Mouse (Mus musculus) cerebellum, adult 2 months (tissue): Measurements from ENCODE around the gene Whrn. TPM values are rescaled to one million over a fixed set of nuclear protein-coding genes. Genes with fewer than 3 reads are reported as not detected.
A peak's percentile ranks its signal among the peaks of the same experiment; 100 is the strongest.

ENCODE experiments used
- DNase-seq, 2 experiments: peaks; one replicate each; pipeline ENCODE4 v3.0.0; 2021
- H3K27ac ChIP-seq: fragments of 200-500 bp; 2 replicates; pipeline ENCODE4 v1.5.1; 2012; ENCODE audit warnings: low read length, control low read depth, inconsistent platforms; ENCODE audit not compliant: insufficient read depth
- H3K27me3 ChIP-seq: fragments of 200-500 bp; 2 replicates; pipeline ENCODE4 v1.6.1; 2012; ENCODE audit warnings: inconsistent platforms, mild to moderate bottlenecking, low read length, moderate library complexity; ENCODE audit not compliant: control insufficient read depth, insufficient read depth
- H3K4me1 ChIP-seq: fragments of 200-500 bp; 2 replicates; pipeline ENCODE4 v1.6.1; 2011; ENCODE audit warnings: low read length; ENCODE audit not compliant: control insufficient read depth, insufficient read depth
- H3K4me3 ChIP-seq: fragments of 200-500 bp; replicated peaks from 2 replicates; pipeline ENCODE3; 2011; ENCODE audit warnings: mild to moderate bottlenecking, low read depth, low read length, control low read depth; ENCODE audit not compliant: insufficient read depth
- CTCF ChIP-seq: fragments of 200-500 bp; IDR thresholded peaks from 2 replicates; pipeline ENCODE4 v1.5.1; 2011; ENCODE audit warnings: low read depth, mild to moderate bottlenecking, control low read depth, low read length, moderate library complexity, borderline replicate concordance; ENCODE audit not compliant: insufficient read depth
- POLR2A ChIP-seq: fragments of 200-500 bp; IDR thresholded peaks from 2 replicates; pipeline ENCODE4 v1.6.1; 2011; ENCODE audit warnings: low read length, control low read depth, borderline replicate concordance; ENCODE audit not compliant: insufficient read depth
- WGBS: fragments of 180-500 bp; shearing (Covaris S2); methylation state at CpG from one replicate; pipeline ENCODE4 v1.1.7; 2018; 5-methylcytosine and 5-hydroxymethylcytosine counted together
- polyA plus RNA-seq: library from polyadenylated mRNA; depleted of rRNA; stranded (reverse); fragments of >200 nt; gene quantifications from 2 replicates; pipeline ENCODE4 v1.2.3, GENCODE M21; 2012

The Whrn gene
- polyA plus RNA-seq, 1 experiment: 91.9 TPM

DNA sequence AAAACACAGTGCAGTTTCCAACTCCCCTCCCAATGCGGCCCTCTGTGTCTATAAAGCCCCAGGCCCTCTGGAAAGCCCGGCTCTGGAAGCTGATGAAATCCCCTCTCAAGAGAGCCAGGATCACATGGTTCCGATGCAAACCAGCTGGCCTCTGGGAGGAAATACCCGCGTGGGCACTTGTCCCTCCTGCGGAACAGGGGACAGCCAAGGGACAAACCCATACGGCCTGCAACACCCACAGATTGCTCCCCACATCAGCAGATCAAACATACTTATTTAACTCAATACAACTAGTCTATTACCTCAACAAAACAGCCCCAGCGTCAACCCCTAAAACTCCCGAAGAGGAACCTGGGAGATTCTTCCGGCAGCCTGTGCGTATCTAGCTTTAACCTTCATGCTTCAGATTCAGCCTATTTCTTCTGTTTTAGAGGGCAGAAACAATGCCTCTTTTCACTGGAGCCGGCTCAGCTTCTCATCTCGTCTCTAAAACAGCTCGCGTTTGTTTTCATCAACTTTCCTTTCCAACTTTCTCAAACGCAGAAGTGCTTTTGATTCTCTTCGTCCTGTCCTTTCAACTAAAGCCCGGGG, 86.4 kb downstream of the Whrn start:
- DNase-seq: no peak
- TF ChIP-seq CTCF (no peak), POLR2A (no peak)
- no peaks in the 10 kb centered on the region for H3K4me1 ChIP-seq
- H3K4me3 ChIP-seq: no peak overlapping the region
- WGBS: 1% methylated on average over 18 of the region's 18 CpGs
- no peaks in the 10 kb centered on the region for H3K27me3 ChIP-seq
- no peak overlapping the region for H3K27ac ChIP-seq

DNA sequence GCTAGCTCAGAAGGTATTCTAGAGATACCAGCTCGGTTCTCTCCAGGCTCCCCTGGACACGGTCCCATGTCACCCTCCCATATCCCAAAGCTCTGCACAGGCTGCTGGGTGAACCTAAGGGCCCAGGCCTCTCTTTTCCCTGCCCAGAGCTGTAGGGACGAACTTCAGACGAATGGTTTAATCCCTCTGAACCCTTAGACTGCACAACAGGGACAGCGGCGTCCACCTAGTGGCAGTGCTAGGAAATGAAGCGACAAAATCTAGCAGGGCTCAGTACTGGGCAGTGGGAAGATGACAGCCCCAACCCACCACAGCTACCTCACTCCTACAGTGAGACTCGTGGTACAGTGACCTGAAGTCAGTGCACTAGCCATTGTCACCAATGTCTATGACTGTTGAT, 87.1 kb downstream of the Whrn start:
- DNase-seq: no peak
- Histone ChIP-seq H3K4me3 (no peak overlapping the region), H3K4me1 (no peaks in the 10 kb centered on the region), H3K27me3 (no peaks in the 10 kb centered on the region), H3K27ac (no peak overlapping the region)
- 8% methylated on average over 8 of the region's 8 CpGs for WGBS
- TF ChIP-seq CTCF: peak; percentile 53; the same call in 1 of the 2 replicates
- TF ChIP-seq POLR2A: no peak

- Histone ChIP-seq H3K27ac (no peak overlapping the region), H3K4me1 (no peaks in the 10 kb centered on the region), H3K27me3 (no peaks in the 10 kb centered on the region), H3K4me3 (no peak overlapping the region)
- WGBS: 13% methylated on average over 7 of the region's 7 CpGs
- DNase-seq: no peak
- no peak for TF ChIP-seq CTCF
- TF ChIP-seq POLR2A: no peak
Observed at GRCm38 (mm10) chr4:63408247-63408646, 87.5 kb downstream of the Whrn start.

- Histone ChIP-seq H3K27me3 (0 out of 2 replicates have a peak, but pooled peaks cover 1% of the 10 kb centered on the region), H3K27ac (no peak overlapping the region), H3K4me1 (no peaks in the 10 kb centered on the region), H3K4me3 (no peak overlapping the region)
- WGBS: 52% methylated on average over 4 of the region's 4 CpGs
- DNase-seq: no peak
- TF ChIP-seq CTCF (no peak), POLR2A (no peak)
Observed at GRCm38 (mm10) chr4:63405683-63406082, 90.1 kb downstream of the Whrn start.

GRCm38 (mm10) chr4:63405051-63405450, 90.7 kb downstream of the Whrn start:
- 0 out of 2 replicates have a peak, but pooled peaks cover 1% of the 10 kb centered on the region for H3K27me3 ChIP-seq
- H3K4me1 ChIP-seq: no peaks in the 10 kb centered on the region
- H3K27ac ChIP-seq: no peak overlapping the region
- TF ChIP-seq POLR2A: no peak
- no peak for TF ChIP-seq CTCF
- 18% methylated on average over 7 of the region's 7 CpGs for WGBS
- no peak overlapping the region for H3K4me3 ChIP-seq
- no peak for DNase-seq

GRCm38 (mm10) chr4:63404205-63404604, 91.6 kb downstream of the Whrn start:
- 74% methylated on average over 7 of the region's 7 CpGs for WGBS
- H3K27ac ChIP-seq: no peak overlapping the region

DNA sequence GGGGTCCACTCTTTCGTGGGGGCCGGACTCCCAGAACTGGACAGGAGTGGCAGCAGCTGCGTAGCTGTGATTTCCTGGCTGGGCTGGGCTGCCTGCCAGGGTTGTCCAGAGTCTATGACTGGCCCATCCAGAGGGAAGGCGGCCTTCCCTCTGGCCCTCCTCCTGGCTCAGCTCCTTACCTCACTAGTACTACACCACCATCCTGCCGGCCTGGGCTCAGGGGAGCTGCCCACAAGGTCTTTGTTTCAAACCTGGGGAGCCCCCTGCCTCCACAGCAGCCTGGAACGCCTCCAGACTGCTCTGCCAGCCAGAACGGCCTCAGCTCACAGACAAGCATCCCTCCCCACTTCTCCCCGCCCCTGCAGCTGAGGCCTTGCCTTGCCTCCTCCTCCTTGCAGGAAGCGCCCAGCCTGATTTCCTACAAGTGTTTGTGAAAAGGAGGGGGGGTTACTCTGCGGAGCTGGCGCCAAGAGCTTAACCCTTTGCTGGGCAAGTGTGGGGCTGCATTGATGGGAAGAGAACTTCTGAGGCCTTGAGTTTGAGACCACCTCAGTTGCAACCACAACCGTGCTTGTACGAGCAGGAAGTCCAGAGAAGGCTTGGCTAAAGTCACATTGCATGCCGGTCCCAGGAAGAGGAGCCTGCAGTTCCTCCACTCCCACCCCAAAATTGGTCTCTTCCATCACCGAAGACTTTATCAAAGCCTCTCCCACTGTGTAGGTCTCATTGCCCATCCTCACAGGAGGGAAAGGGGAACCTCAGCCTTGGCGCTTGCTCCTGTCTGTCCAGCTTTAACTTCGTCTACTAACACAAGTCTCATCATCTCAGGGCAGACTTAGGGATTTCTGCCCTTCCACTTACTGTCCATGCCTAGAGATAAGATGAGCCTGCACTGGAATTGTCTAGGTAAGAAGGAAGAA, 92.5 kb downstream of the Whrn start, which contains the start of gene Akna:
TSS of gene Akna (minus strand) at position 315 of the 920 bp plus-strand sequence.
- H3K4me3 ChIP-seq: peak within 1 kb of the TSS; percentile 7
- 27% methylated on average over 17 of the region's 17 CpGs for WGBS

More at GRCm38 (mm10) chr4:63404205-63404604, 91.6 kb downstream of the Whrn start:
- Histone ChIP-seq H3K4me3 (no peak overlapping the region), H3K27me3 (0 out of 2 replicates have a peak, but pooled peaks cover 1% of the 10 kb centered on the region), H3K4me1 (no peaks in the 10 kb centered on the region)
- TF ChIP-seq POLR2A: no peak
- no peak for TF ChIP-seq CTCF
- no peak for DNase-seq

More for the DNA sequence above, 92.5 kb downstream of the Whrn start, which contains the start of gene Akna:
- Histone ChIP-seq H3K27ac (peak within 1 kb of the TSS; percentile 56; the same call in 1 of the 2 replicates), H3K4me1 (no peaks in the 10 kb centered on the region), H3K27me3 (0 out of 2 replicates have a peak, but pooled peaks cover 1% of the 10 kb centered on the region)
- TF ChIP-seq CTCF (no peak), POLR2A (no peak)
- peak; percentile 34 to 36 for DNase-seq
